Mouse (Mus musculus) kidney, adult 2 months (tissue): ENCODE data around the gene Cpm. TPM values are rescaled to one million over a fixed set of nuclear protein-coding genes. Genes with fewer than 3 reads are reported as not detected.

Experiments
- DNase-seq: peaks from one replicate; pipeline ENCODE4 v3.0.0; 2021
- H3K27ac ChIP-seq: fragments of 200-500 bp; 2 replicates; pipeline ENCODE4 v1.5.1; 2012; ENCODE audit warnings: low read depth, low read length, control low read depth, inconsistent platforms; ENCODE audit not compliant: insufficient read depth
- H3K27me3 ChIP-seq: fragments of 200-500 bp; replicated peaks from 2 replicates; pipeline ENCODE4 v1.6.1; 2012; ENCODE audit warnings: mild to moderate bottlenecking, moderate library complexity, low read length, inconsistent platforms; ENCODE audit not compliant: control insufficient read depth, insufficient read depth
- H3K36me3 ChIP-seq: fragments of 200-500 bp; 2 replicates; pipeline ENCODE4 v1.6.1; 2012; ENCODE audit warnings: mild to moderate bottlenecking, moderate library complexity, low read length, inconsistent platforms; ENCODE audit not compliant: control insufficient read depth, insufficient read depth
- H3K4me1 ChIP-seq: fragments of 200-500 bp; 2 replicates; pipeline ENCODE4 v1.6.1; 2011; ENCODE audit warnings: low read length; ENCODE audit not compliant: control insufficient read depth, insufficient read depth
- H3K4me3 ChIP-seq: fragments of 200-500 bp; 2 replicates; pipeline ENCODE4 v1.5.1; 2011; ENCODE audit warnings: mild to moderate bottlenecking, low read depth, low read length, control low read depth; ENCODE audit not compliant: insufficient read depth
- CTCF ChIP-seq: fragments of 200-500 bp; conservative IDR thresholded peaks from 2 replicates; pipeline ENCODE4 v1.5.1; 2011; ENCODE audit warnings: low read depth, mild to moderate bottlenecking, control low read depth, low read length, moderate library complexity, mixed read lengths; ENCODE audit not compliant: insufficient read depth, insufficient read length
- POLR2A ChIP-seq: fragments of 200-500 bp; IDR thresholded peaks from one replicate; pipeline ENCODE4 v1.6.1; 2011; ENCODE audit warnings: low read depth, low read length, control low read depth
- WGBS: fragments of 180-500 bp; shearing (Covaris S2); methylation state at CpG from one replicate; pipeline ENCODE4 v1.1.7; 2018; 5-methylcytosine and 5-hydroxymethylcytosine counted together
- polyA plus RNA-seq: library from polyadenylated mRNA; depleted of rRNA; stranded (reverse); fragments of >200 nt; gene quantifications from 2 replicates; pipeline ENCODE4 v1.2.3, GENCODE M21; 2012

Cpm gene
- polyA plus RNA-seq, 1 experiment, result 37.2 TPM

GRCm38 (mm10) chr10:117670092-117670491, 40.8 kb downstream of the Cpm start:
- H3K4me1 ChIP-seq, result no peaks in the 10 kb centered on the region
- H3K27me3 ChIP-seq, result no peaks in the 10 kb centered on the region
- no peak for DNase-seq
- no peak overlapping the region for H3K27ac ChIP-seq
- no peak overlapping the region for H3K4me3 ChIP-seq
- 82% methylated on average over 3 of the region's 3 CpGs for WGBS
- H3K36me3 ChIP-seq, result no peaks in the 10 kb centered on the region
- TF ChIP-seq POLR2A, result no peak
- TF ChIP-seq CTCF, result no peak

GRCm38 (mm10) chr10:117670791-117671190, 41.5 kb downstream of the Cpm start:
- Histone ChIP-seq H3K4me3 (no peak overlapping the region), H3K27me3 (no peaks in the 10 kb centered on the region), H3K4me1 (no peaks in the 10 kb centered on the region), H3K36me3 (no peaks in the 10 kb centered on the region), H3K27ac (no peak overlapping the region)
- DNase-seq, result no peak
- 85% methylated on average over 5 of the region's 5 CpGs for WGBS
- TF ChIP-seq CTCF, result no peak
- no peak for TF ChIP-seq POLR2A

- Histone ChIP-seq H3K4me1 (no peaks in the 10 kb centered on the region), H3K36me3 (no peaks in the 10 kb centered on the region), H3K4me3 (no peak overlapping the region)
Measured at GRCm38 (mm10) chr10:117671266-117671665, 42.0 kb downstream of the Cpm start.

GRCm38 (mm10) chr10:117671930-117672666, 42.8 kb downstream of the Cpm start:
- Histone ChIP-seq H3K4me1 (peaks cover 4% of the 10 kb centered on the region; the same call in 1 of the 2 replicates), H3K36me3 (no peaks in the 10 kb centered on the region), H3K27ac (no peak overlapping the region), H3K4me3 (no peak overlapping the region), H3K27me3 (no peaks in the 10 kb centered on the region)
- TF ChIP-seq CTCF, result no peak
- no peak for TF ChIP-seq POLR2A
- WGBS, result 91% methylated on average over 13 of the region's 13 CpGs
- no peak for DNase-seq

More at GRCm38 (mm10) chr10:117671266-117671665, 42.0 kb downstream of the Cpm start:
- WGBS, result 91% methylated on average over 9 of the region's 9 CpGs
- Histone ChIP-seq H3K27ac (no peak overlapping the region), H3K27me3 (no peaks in the 10 kb centered on the region)
- TF ChIP-seq POLR2A, result no peak
- TF ChIP-seq CTCF, result no peak
- no peak for DNase-seq

GRCm38 (mm10) chr10:117672693-117673092, 43.4 kb downstream of the Cpm start:
- Histone ChIP-seq H3K27me3 (no peaks in the 10 kb centered on the region), H3K36me3 (no peaks in the 10 kb centered on the region), H3K4me1 (peaks cover 4% of the 10 kb centered on the region; the same call in 1 of the 2 replicates), H3K4me3 (no peak overlapping the region), H3K27ac (no peak overlapping the region)
- peak; percentile 38 for DNase-seq
- TF ChIP-seq POLR2A, result no peak
- TF ChIP-seq CTCF, result no peak
- 57% methylated on average over 7 of the region's 7 CpGs for WGBS

- Histone ChIP-seq H3K36me3 (no peaks in the 10 kb centered on the region), H3K4me3 (no peak overlapping the region), H3K27ac (no peak overlapping the region), H3K4me1 (peaks cover 4% of the 10 kb centered on the region; the same call in 1 of the 2 replicates), H3K27me3 (no peaks in the 10 kb centered on the region)
- 96% methylated on average over 1 of the region's 1 CpGs for whole genome bisulfite sequencing
- no peak for DNase-seq
- no peak for TF ChIP-seq CTCF
- TF ChIP-seq POLR2A, result no peak
Measured at GRCm38 (mm10) chr10:117673913-117674312, 44.6 kb downstream of the Cpm start.

GRCm38 (mm10) chr10:117674359-117675019, 45.2 kb downstream of the Cpm start:
- no peak for DNase-seq
- no peaks in the 10 kb centered on the region for H3K27me3 ChIP-seq
- H3K27ac ChIP-seq, result no peak overlapping the region
- no peaks in the 10 kb centered on the region for H3K36me3 ChIP-seq
- no peak overlapping the region for H3K4me3 ChIP-seq
- no peak for TF ChIP-seq CTCF
- no peak for TF ChIP-seq POLR2A
- H3K4me1 ChIP-seq, result peaks cover 4% of the 10 kb centered on the region; the same call in 1 of the 2 replicates
- 90% methylated on average over 3 of the region's 3 CpGs for WGBS
